Mouse (Mus musculus) forebrain, postnatal 0 days (tissue): ENCODE measurements around the gene 4930550L24Rik. TPM values are rescaled to one million over a fixed set of nuclear protein-coding genes. Genes with fewer than 3 reads are reported as not detected.

Experiments
- ATAC-seq: fragments of 200-750 bp; cut with Nextera tagmentation; 2 replicates; pipeline ENCODE4 v1.8.0; 2017; ENCODE audit warnings: mild to moderate bottlenecking, moderate library complexity
- DNase-seq: peaks from one replicate; pipeline ENCODE4 v3.0.0-alpha.2; 2015
- H3K27ac ChIP-seq: fragments of 300-500 bp; sonication (generic); 2 replicates; pipeline ENCODE4 v1.5.1; 2014; ENCODE audit warnings: low read depth, mild to moderate bottlenecking, antibody characterized with exemption, low read length, moderate library complexity, mixed read lengths
- H3K27me3 ChIP-seq: fragments of 300-500 bp; sonication (generic); 2 replicates; pipeline ENCODE4 v1.6.1; 2014; ENCODE audit warnings: mild to moderate bottlenecking, low read length, mixed read lengths; ENCODE audit not compliant: insufficient read depth
- H3K36me3 ChIP-seq: fragments of 300-500 bp; sonication (generic); 2 replicates; pipeline ENCODE4 v1.6.1; 2014; ENCODE audit warnings: mild to moderate bottlenecking, moderate library complexity; ENCODE audit not compliant: insufficient read depth
- H3K4me1 ChIP-seq: fragments of 300-500 bp; sonication (generic); 2 replicates; pipeline ENCODE4 v1.6.1; 2014; ENCODE audit warnings: antibody characterized with exemption; ENCODE audit not compliant: insufficient read depth
- H3K4me2 ChIP-seq: fragments of 300-500 bp; sonication (generic); 2 replicates; pipeline ENCODE4 v1.6.1; 2014; ENCODE audit warnings: low read depth, mild to moderate bottlenecking, moderate library complexity
- H3K4me3 ChIP-seq: fragments of 300-500 bp; sonication (generic); 2 replicates; pipeline ENCODE4 v1.5.1; 2014; ENCODE audit warnings: low read depth, low read length, mixed read lengths
- H3K9ac ChIP-seq: fragments of 300-500 bp; sonication (generic); 2 replicates; pipeline ENCODE4 v1.6.1; 2014; ENCODE audit warnings: mild to moderate bottlenecking
- H3K9me3 ChIP-seq: fragments of 300-500 bp; sonication (generic); 2 replicates; pipeline ENCODE4 v1.6.1; 2016; ENCODE audit warnings: low read length
- CTCF ChIP-seq: sonication (generic); IDR thresholded peaks from 2 replicates; pipeline ENCODE4 v1.5.1; 2016; ENCODE audit warnings: antibody characterized with exemption, control low read depth, low read depth
- WGBS: fragments of 180-500 bp; shearing (Covaris S2); extraction: QIAGEN DNeasy Blood & Tissue Kit; methylation state at CpG from one replicate; pipeline ENCODE4 v1.1.7; 2014; 5-methylcytosine and 5-hydroxymethylcytosine counted together
- polyA plus RNA-seq: library from polyadenylated mRNA; unstranded; fragments of >200 nt; fragmentation: Nextera tagmentation; extraction: Ambion mirVana; gene quantifications from 2 replicates; pipeline ENCODE4 v1.2.1, GENCODE M21; 2015
- total RNA-seq: library from RNA; depleted of rRNA; stranded (reverse); fragments of >200 nt; gene quantifications from 2 replicates; pipeline ENCODE4 v1.2.3, GENCODE M21; 2014; rRNA removed

4930550L24Rik gene
- not detected in 2 replicates for total RNA-seq
- 0.11 and 0.16 TPM in 2 replicates for polyA plus RNA-seq

GRCm38 (mm10) chrX:58909060-58909459 lies at the start of gene 4930550L24Rik:
TSS of gene 4930550L24Rik (plus strand) at chrX:58909360.
- Histone ChIP-seq H3K27ac (no peak within 1 kb of the TSS), H3K4me2 (no peak within 1 kb of the TSS), H3K9ac (no peak within 1 kb of the TSS), H3K36me3 (no peaks in the 10 kb centered on the region), H3K4me1 (no peaks in the 10 kb centered on the region), H3K27me3 (no peaks in the 10 kb centered on the region), H3K4me3 (no peak within 1 kb of the TSS), H3K9me3 (no peaks in the 10 kb centered on the region)
- ATAC-seq (no peak), DNase-seq (no peak)
- TF ChIP-seq CTCF, result no peak
- WGBS, result 71% methylated on average over 2 of the region's 2 CpGs

GRCm38 (mm10) chrX:58900753-58901152 lies 8.4 kb upstream of the 4930550L24Rik start:
- no peaks in the 10 kb centered on the region for H3K36me3 ChIP-seq
- no peak overlapping the region for H3K27ac ChIP-seq
- H3K4me2 ChIP-seq, result no peak overlapping the region
- H3K9ac ChIP-seq, result no peak overlapping the region
- WGBS, result 92% methylated on average over 1 of the region's 1 CpGs
- H3K9me3 ChIP-seq, result no peaks in the 10 kb centered on the region
- no peak for TF ChIP-seq CTCF
- no peak overlapping the region for H3K4me3 ChIP-seq
- no peaks in the 10 kb centered on the region for H3K4me1 ChIP-seq
- DNase-seq, result no peak
- ATAC-seq, result no peak
- H3K27me3 ChIP-seq, result no peaks in the 10 kb centered on the region

DNA sequence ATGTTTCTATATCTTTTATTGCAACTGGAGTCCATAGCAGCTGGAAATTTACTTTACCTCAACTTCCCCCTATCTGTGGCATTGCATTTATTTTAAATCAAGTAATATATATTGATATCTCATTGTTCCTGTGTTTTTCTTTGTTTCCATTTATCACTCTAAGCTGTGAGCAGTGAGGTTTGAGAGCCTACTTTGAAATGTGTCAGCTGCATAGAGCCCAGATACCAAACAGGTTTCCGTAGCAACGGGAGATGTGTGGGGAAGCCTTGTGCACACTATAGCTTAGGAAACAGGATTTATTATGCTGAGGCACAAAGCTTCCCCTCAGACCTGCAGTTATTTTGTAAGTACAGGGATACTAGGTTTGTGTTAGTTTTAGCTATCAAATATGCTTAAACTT lies 58.8 kb downstream of the 4930550L24Rik start:
- WGBS, result 51% methylated on average over 2 of the region's 2 CpGs
- Histone ChIP-seq H3K9me3 (no peaks in the 10 kb centered on the region), H3K4me3 (no peak overlapping the region), H3K4me1 (no peaks in the 10 kb centered on the region), H3K36me3 (no peaks in the 10 kb centered on the region), H3K27me3 (no peaks in the 10 kb centered on the region), H3K9ac (no peak overlapping the region), H3K4me2 (no peak overlapping the region), H3K27ac (no peak overlapping the region)
- ATAC-seq, result peak; percentile 62
- no peak for TF ChIP-seq CTCF
- DNase-seq, result peak; percentile 16
